Mouse (Mus musculus): Measurements from ENCODE around the gene Hadhb. TPM values are rescaled to one million over a fixed set of nuclear protein-coding genes. Genes with fewer than 3 reads are reported as not detected.

The Hadhb gene
- polyA plus RNA-seq, 2 experiments = 60.7 to 123 TPM

GRCm38 (mm10) chr5:30152007-30152406, 3.0 kb upstream of the Hadhb start:
- Histone ChIP-seq H3K27me3 (ENCODE audit: control insufficient read depth, insufficient read depth, low read length) (no peaks in the 10 kb centered on the region), H3K4me2 (ENCODE audit: low read depth) (peak overlapping the region; percentile 27), H3K4me1 (replicated peaks; ENCODE audit: control insufficient read depth in 2 of 2, insufficient read depth in 2 of 2, low read length in 1 of 2) (peaks cover 6% of the 10 kb centered on the region in 2 experiments), H3K36me3 (replicated peaks; ENCODE audit: control insufficient read depth, insufficient read depth, low read depth) (peaks cover 2% of the 10 kb centered on the region; the same call in 1 of the 2 replicates), H3K9ac (replicated peaks) (no peak overlapping the region), H3K9me3 (ENCODE audit: control insufficient read depth, low read length) (no peaks in the 10 kb centered on the region), H3K27ac (no peak overlapping the region), H3K4me3 (ENCODE audit: insufficient read depth in 1 of 2, low read depth in 2 of 2, low read length in 2 of 2) (no peak overlapping the region)
- 74% methylated on average over 4 of the region's 4 CpGs for WGBS (ENCODE audit: insufficient replicate concordance)
- TF ChIP-seq CTCF (IDR thresholded peaks at IDR 0.05; ENCODE audit: low read depth) (no peak), EP300 (IDR thresholded peaks at IDR 0.05; ENCODE audit: low read depth) (no peak)
- ATAC-seq (ENCODE audit: insufficient read depth) (no peak), DNase-seq (ENCODE audit: low read depth in 3 of 3, low spot score in 3 of 3) (no peak)

GRCm38 (mm10) chr5:30152413-30152812, 2.6 kb upstream of the Hadhb start:
- H3K4me3 ChIP-seq (ENCODE audit: insufficient read depth in 1 of 2, low read depth in 2 of 2, low read length in 2 of 2) = no peak overlapping the region
- DNase-seq (ENCODE audit: low read depth in 3 of 3, low spot score in 3 of 3) = no peak
- no peak overlapping the region for H3K4me2 ChIP-seq (ENCODE audit: low read depth)
- peaks cover 6% of the 10 kb centered on the region in 2 experiments for H3K4me1 ChIP-seq (replicated peaks; ENCODE audit: control insufficient read depth in 2 of 2, insufficient read depth in 2 of 2, low read length in 1 of 2)
- H3K27me3 ChIP-seq (ENCODE audit: control insufficient read depth, insufficient read depth, low read length) = no peaks in the 10 kb centered on the region
- H3K9ac ChIP-seq (replicated peaks) = no peak overlapping the region
- no peaks in the 10 kb centered on the region for H3K9me3 ChIP-seq (ENCODE audit: control insufficient read depth, low read length)
- H3K27ac ChIP-seq = no peak overlapping the region
- H3K36me3 ChIP-seq (replicated peaks; ENCODE audit: control insufficient read depth, insufficient read depth, low read depth) = peaks cover 2% of the 10 kb centered on the region; the same call in 1 of the 2 replicates
- TF ChIP-seq EP300 (IDR thresholded peaks at IDR 0.05; ENCODE audit: low read depth) = no peak
- 72% methylated on average over 1 of the region's 1 CpGs for WGBS (ENCODE audit: insufficient replicate concordance)
- ATAC-seq (ENCODE audit: insufficient read depth) = no peak

DNA sequence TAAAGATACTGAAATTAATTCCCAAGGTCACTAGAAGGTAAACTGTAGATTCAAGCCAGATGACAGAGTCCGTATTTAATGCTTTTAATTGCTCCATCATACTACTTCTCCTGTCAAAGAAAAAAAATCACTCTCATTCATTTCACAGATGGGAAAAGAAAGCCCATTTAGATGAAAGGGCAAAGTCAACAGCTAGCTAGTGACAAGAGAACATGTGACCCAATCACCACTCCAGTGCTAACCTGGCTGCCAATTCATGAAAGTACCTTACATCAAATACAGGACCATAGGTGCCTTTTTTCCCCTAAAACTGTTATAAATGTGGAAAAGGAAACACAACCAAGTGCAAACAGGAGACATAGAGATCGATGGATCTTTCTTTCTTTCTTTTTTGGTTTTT, 1.8 kb upstream of the Hadhb start:
- H3K9ac ChIP-seq (replicated peaks) = no peak overlapping the region
- peaks cover 2% of the 10 kb centered on the region; the same call in 1 of the 2 replicates for H3K36me3 ChIP-seq (replicated peaks; ENCODE audit: control insufficient read depth, insufficient read depth, low read depth)
- DNase-seq (ENCODE audit: low read depth in 3 of 3, low spot score in 3 of 3) (no peak), ATAC-seq (ENCODE audit: insufficient read depth) (no peak)
- no peak overlapping the region for H3K27ac ChIP-seq
- WGBS (ENCODE audit: insufficient replicate concordance) = 81% methylated on average over 2 of the region's 2 CpGs
- H3K4me2 ChIP-seq (ENCODE audit: low read depth) = peak overlapping the region; percentile 90
- H3K4me3 ChIP-seq (ENCODE audit: insufficient read depth in 1 of 2, low read depth in 2 of 2, low read length in 2 of 2) = no peak overlapping the region; a peak in 1 of 4 replicates
- peaks cover 6% of the 10 kb centered on the region in 2 experiments for H3K4me1 ChIP-seq (replicated peaks; ENCODE audit: control insufficient read depth in 2 of 2, insufficient read depth in 2 of 2, low read length in 1 of 2)
- no peaks in the 10 kb centered on the region for H3K27me3 ChIP-seq (ENCODE audit: control insufficient read depth, insufficient read depth, low read length)
- TF ChIP-seq CTCF (IDR thresholded peaks at IDR 0.05; ENCODE audit: low read depth) (no peak), EP300 (IDR thresholded peaks at IDR 0.05; ENCODE audit: low read depth) (no peak)
- no peaks in the 10 kb centered on the region for H3K9me3 ChIP-seq (ENCODE audit: control insufficient read depth, low read length)

DNA sequence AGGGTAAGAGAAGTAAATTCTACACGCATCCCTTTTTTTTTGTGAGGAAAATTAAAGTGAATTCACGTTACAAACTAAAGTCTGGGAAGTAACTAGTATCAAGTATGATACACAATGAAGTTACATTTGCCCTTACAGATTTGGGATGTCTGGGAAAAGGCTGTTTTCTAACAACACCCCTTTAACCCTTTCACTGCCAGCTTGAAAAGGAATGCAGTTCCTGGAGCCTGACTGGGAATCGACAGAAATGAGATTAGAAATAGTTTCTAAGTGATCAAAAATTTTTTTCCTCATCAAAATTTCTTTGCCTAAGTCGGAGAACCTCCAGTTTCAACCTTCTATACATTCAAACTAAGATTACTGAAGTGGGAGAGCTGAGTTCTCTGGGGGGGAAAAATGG, 1.0 kb upstream of the Hadhb start:
- TF ChIP-seq CTCF (IDR thresholded peaks at IDR 0.05; ENCODE audit: low read depth) = no peak
- TF ChIP-seq EP300 (IDR thresholded peaks at IDR 0.05; ENCODE audit: low read depth) = no peak
- Histone ChIP-seq H3K4me3 (ENCODE audit: insufficient read depth in 1 of 2, low read depth in 2 of 2, low read length in 2 of 2) (peak overlapping the region; percentile 75 to 93), H3K9ac (replicated peaks) (peak overlapping the region; percentile 84), H3K27ac (peak overlapping the region; percentile 73), H3K27me3 (ENCODE audit: control insufficient read depth, insufficient read depth, low read length) (no peaks in the 10 kb centered on the region), H3K36me3 (replicated peaks; ENCODE audit: control insufficient read depth, insufficient read depth, low read depth) (peaks cover 2% of the 10 kb centered on the region; the same call in 1 of the 2 replicates), H3K4me1 (replicated peaks; ENCODE audit: control insufficient read depth in 2 of 2, insufficient read depth in 2 of 2, low read length in 1 of 2) (peaks cover 6% of the 10 kb centered on the region in 2 experiments), H3K9me3 (ENCODE audit: control insufficient read depth, low read length) (no peaks in the 10 kb centered on the region), H3K4me2 (ENCODE audit: low read depth) (peak overlapping the region; percentile 90)
- 22% methylated on average over 4 of the region's 4 CpGs for WGBS (ENCODE audit: insufficient replicate concordance)
- ATAC-seq (ENCODE audit: insufficient read depth) = no peak
- peak in 2 of 3 experiments; percentile 13 to 22 for DNase-seq (ENCODE audit: low read depth in 3 of 3, low spot score in 3 of 3)

- peak overlapping the region; percentile 84 for H3K9ac ChIP-seq (replicated peaks)
- under 1% methylated on average over 31 of the region's 31 CpGs for WGBS (ENCODE audit: insufficient replicate concordance)
- peaks cover 6% of the 10 kb centered on the region in 2 experiments for H3K4me1 ChIP-seq (replicated peaks; ENCODE audit: control insufficient read depth in 2 of 2, insufficient read depth in 2 of 2, low read length in 1 of 2)
- ATAC-seq (ENCODE audit: insufficient read depth) (peak; percentile 31), DNase-seq (ENCODE audit: low read depth in 3 of 3, low spot score in 3 of 3) (no peak)
- no peaks in the 10 kb centered on the region for H3K27me3 ChIP-seq (ENCODE audit: control insufficient read depth, insufficient read depth, low read length)
- no peaks in the 10 kb centered on the region for H3K36me3 ChIP-seq (replicated peaks; ENCODE audit: control insufficient read depth, insufficient read depth, low read depth)
- no peaks in the 10 kb centered on the region for H3K9me3 ChIP-seq (ENCODE audit: control insufficient read depth, low read length)
- peak overlapping the region; percentile 75 to 93 for H3K4me3 ChIP-seq (ENCODE audit: insufficient read depth in 1 of 2, low read depth in 2 of 2, low read length in 2 of 2)
- peak overlapping the region; percentile 73 for H3K27ac ChIP-seq
- TF ChIP-seq EP300 (IDR thresholded peaks at IDR 0.05; ENCODE audit: low read depth) (no peak), CTCF (IDR thresholded peaks at IDR 0.05; ENCODE audit: low read depth) (no peak; the same call in 1 of the 2 replicates)
- H3K4me2 ChIP-seq (ENCODE audit: low read depth) = peak overlapping the region; percentile 90
Observed at GRCm38 (mm10) chr5:30155395-30155792, 346 bp downstream of the Hadhb start.

Data from liver, embryonic 14.5 days (tissue).